Mouse (Mus musculus): ENCODE results near the gene Twf2.

DNA sequence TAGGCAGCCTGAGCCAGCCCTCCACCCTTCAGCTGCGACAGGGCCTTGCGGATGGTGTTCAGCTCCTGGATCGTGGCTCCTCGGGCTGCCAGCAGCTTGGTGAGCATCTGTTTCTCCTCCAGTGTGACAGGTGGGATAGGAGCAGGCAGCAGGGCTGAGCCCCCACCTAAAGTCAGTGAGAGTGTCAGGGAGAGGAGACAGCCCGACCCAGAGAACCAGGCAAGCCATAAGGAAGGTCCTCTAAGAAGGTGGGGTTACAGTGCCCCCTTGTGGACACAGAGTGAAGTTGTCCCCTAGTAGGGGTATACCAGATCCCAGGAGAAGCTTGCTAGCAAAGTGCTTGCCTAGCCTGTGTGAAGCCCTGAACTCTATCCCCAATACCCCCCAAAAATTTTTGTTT, 46.5 kb upstream of the Twf2 start:
- TF ChIP-seq CTCF (IDR thresholded peaks at IDR 0.05; ENCODE audit: low read depth, low read length): peak; percentile 72
- TF ChIP-seq POLR2A (IDR thresholded peaks at IDR 0.05; ENCODE audit: insufficient read depth, low read length): no peak
- no peak for TF ChIP-seq EP300 (IDR thresholded peaks at IDR 0.05; ENCODE audit: insufficient read depth, low read depth, low read length)

Data from ES-Bruce4 (cell line).